Mouse (Mus musculus): ENCODE results near the gene Cacna2d1.
A peak's percentile ranks its signal among the peaks of the same experiment; 100 is the strongest.

Cacna2d1 gene

GRCm38 (mm10) chr5:16155375-16156284 is 221.1 kb downstream of the Cacna2d1 start:
- no peak for DNase-seq (ENCODE audit: low read depth, low spot score)

- no peak for DNase-seq (ENCODE audit: low read depth, low spot score)
These were observed 228.8 kb downstream of the Cacna2d1 start for GRCm38 (mm10) chr5:16163270-16163669.

- no peak for DNase-seq (ENCODE audit: low read depth, low spot score)
These were observed 231.8 kb downstream of the Cacna2d1 start for GRCm38 (mm10) chr5:16166117-16166867.

DNA sequence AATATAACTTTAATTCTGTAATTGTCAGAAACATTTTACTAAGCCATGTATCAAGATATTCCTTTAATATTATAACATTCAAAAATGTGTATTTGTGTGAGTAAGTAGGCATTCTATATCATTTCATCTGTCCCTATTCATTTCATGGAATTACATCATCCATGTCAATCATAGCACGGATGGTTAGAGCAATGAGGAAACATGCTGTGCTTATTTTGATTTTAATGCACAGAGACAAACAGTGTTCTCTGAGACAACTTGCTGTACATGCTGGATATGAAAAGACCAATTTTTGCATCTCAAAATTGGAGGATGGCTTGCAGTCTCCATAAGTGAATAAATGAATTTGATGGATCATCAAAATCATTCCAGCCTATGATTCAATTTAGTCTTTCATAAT is 232.4 kb downstream of the Cacna2d1 start:
- DNase-seq (ENCODE audit: low read depth, low spot score): no peak

- DNase-seq (ENCODE audit: low read depth, low spot score): peak; percentile 52
These were observed 246.6 kb downstream of the Cacna2d1 start for GRCm38 (mm10) chr5:16181041-16181440.

DNA sequence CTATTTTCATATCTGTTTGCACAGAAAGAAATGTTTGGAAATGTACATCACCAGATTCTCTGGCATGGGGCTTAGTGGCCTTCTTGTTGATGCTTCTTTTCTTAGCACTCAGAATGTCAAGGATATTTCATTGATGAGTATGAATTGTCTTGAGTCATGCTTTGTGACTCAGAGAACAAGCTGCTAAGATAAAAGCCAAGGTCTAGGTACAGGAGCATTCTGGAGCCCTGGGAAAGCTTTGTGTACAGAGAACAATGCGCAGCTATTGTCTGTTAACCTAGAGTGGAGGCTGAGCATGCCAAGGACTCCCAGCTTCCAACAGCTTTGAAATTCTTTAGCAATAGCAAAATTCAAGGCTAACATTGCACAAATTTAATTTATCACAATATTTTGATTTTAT is 249.6 kb downstream of the Cacna2d1 start:
- DNase-seq (ENCODE audit: low read depth, low spot score): peak; percentile 33

- no peak for DNase-seq (ENCODE audit: low read depth, low spot score)
These were observed 253.4 kb downstream of the Cacna2d1 start for GRCm38 (mm10) chr5:16187931-16188330.

GRCm38 (mm10) chr5:16189878-16190277 is 255.4 kb downstream of the Cacna2d1 start:
- DNase-seq (ENCODE audit: low read depth, low spot score): no peak

GRCm38 (mm10) chr5:16191165-16191564 is 256.7 kb downstream of the Cacna2d1 start:
- no peak for DNase-seq (ENCODE audit: low read depth, low spot score)

- peak; percentile 26 for DNase-seq (ENCODE audit: low read depth, low spot score)
These were observed 265.3 kb downstream of the Cacna2d1 start for GRCm38 (mm10) chr5:16199816-16200215.

GRCm38 (mm10) chr5:16221960-16222359 is 287.5 kb downstream of the Cacna2d1 start:
- no peak for DNase-seq (ENCODE audit: low read depth, low spot score)

DNA sequence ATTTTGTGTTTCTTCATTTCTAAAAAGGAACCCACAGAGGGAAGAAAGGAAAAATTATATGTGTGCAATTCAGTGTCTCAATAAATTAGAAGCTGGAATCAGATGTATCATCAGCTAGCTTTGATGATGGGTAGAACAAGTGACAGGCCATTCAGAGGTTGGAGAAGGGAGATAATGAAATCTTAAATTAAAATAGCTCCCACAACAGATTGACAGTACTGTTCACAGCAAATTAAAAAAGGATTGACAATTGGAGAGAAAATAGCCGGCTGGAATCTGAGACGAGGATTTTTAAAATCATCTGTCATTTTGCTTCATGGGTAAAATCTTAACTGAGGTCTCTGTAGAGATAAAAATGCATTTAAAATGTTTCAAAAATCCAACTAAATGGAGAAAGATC is 290.9 kb downstream of the Cacna2d1 start:
- DNase-seq (ENCODE audit: low read depth, low spot score): no peak

GRCm38 (mm10) chr5:16229384-16229783 is 294.9 kb downstream of the Cacna2d1 start:
- DNase-seq (ENCODE audit: low read depth, low spot score): no peak

DNA sequence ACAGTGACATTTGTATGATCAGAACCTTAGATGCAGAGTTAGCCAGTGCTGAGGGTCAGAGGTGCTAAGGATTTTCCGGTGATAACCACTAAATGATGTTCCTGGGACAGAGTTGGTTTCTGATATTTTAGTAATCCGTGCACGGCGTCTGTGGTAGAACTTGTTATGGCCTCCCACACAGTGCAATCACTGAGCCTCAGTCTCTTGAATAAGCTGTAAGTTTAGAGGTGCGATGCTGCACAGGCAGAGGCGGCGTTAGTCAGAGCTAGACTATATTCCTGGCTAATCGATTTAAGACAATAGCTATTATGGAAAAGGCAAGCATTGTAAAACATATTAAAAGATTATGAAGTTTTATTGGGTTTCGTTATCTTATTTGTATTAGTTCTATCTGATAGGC is 297.0 kb downstream of the Cacna2d1 start:
- DNase-seq (ENCODE audit: low read depth, low spot score): no peak

DNA sequence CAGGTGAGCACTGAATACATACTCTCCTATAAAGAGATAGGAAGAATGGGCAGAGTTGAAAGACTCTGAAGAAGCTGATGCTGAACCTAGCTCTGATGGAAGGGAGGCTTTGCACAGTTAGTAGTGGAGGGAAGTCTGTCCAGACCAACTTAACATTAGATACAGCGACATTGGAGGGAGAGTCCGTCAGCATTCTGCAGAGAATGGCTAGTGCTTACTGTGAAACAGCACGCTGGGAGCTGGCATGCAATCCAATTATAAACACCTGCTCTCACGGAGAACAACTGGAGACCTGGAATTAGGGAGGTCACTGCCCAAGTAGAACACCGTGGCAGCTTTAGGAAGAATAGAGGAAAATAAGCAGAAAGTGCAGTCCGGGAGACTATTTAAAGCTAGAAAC is 300.4 kb downstream of the Cacna2d1 start:
- no peak for DNase-seq (ENCODE audit: low read depth, low spot score)

DNA sequence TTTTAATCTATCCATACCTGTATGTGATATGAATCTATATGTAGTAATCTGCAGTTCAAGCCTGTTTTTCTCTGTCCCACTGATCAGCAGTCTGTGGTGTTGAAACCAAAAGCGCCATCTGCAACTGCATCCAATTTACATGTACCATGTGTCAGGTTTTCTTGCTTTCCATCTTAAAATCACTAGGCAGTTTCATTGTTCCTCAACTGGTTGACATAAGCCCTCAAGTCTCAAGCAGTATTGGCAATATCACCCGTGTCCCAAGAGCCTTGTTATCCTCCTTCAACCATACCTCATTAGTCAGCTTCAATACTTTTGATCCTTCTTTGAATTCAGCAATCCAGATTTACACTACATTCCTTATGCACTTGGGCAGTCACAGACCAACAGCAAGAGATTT is 301.4 kb downstream of the Cacna2d1 start:
- DNase-seq (ENCODE audit: low read depth, low spot score): no peak

DNA sequence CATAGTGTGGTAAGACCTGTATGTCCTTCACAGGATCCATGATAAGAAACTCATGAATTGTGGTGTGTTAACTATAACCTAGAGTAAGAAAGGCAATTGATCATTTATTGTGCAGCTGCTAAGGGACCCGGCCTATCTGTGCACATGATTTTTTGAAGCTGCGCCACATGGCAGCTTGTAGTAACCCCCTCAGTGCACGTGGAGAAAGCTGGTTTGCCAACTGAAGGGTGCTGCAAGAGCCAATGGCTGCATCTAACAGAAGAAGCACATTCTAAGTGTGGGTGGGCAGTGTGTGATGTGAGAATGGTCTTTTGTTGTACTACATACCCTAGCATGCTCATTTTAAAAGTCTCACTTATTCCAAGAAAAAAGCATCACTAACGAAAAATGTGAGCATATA is 302.1 kb downstream of the Cacna2d1 start:
- DNase-seq (ENCODE audit: low read depth, low spot score): no peak

GRCm38 (mm10) chr5:16237972-16238371 is 303.5 kb downstream of the Cacna2d1 start:
- no peak for DNase-seq (ENCODE audit: low read depth, low spot score)

DNA sequence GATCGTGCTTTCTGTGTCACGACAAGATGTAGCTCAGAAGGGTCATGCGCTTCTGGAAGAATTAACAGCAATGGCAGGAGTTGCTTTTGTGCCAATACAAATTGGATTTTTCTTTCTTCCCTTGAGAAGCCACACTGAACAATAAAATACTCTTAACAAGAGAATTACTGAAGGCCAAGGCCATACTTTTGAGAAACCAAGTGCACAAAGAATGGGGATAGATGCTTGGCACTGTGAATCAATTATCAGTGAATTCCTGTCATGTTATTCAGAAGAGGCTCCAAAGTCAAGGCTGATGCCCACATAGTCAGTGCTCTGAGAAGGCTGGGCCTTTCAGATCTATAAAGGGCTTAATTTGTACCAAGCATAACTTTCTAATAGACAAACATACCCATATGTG is 305.8 kb downstream of the Cacna2d1 start:
- no peak for DNase-seq (ENCODE audit: low read depth, low spot score)

DNA sequence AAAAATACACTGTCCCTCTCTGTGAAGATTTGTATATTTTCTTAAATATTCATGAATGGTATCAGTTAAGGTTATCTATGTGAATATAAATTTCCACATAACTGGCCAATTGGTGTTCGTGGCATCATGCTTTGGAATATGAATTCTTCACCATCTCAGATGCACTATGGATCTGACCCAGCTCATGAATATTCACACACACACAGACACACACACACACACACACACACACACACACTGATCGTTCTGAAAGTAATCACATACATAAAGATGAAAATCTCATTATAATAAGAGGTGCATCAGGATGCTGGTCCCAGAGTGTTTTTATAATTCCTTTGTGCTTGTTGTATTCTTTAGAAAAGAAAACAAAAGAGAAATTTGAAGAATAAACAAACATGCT is 309.1 kb downstream of the Cacna2d1 start:
- DNase-seq (ENCODE audit: low read depth, low spot score): no peak

GRCm38 (mm10) chr5:16252738-16253513 is 318.4 kb downstream of the Cacna2d1 start:
- no peak for DNase-seq (ENCODE audit: low read depth, low spot score)

- DNase-seq (ENCODE audit: low read depth, low spot score): no peak
These were observed 319.3 kb downstream of the Cacna2d1 start for GRCm38 (mm10) chr5:16253768-16254167.
